In genomic region chr13:16222942-16223600, GRCm38 (mm10) we compare ENCODE assay signal across 12 mouse cellular contexts.
"Had no signal": no experiment of that assay in that cellular context is flagged by ENCODE, and none has a peak within 500 bp of the region (broad histone marks: within the 10 kb centered on the region; RNA-seq: fewer than 3 reads in every experiment).

No protein-coding gene starts in this region.

- H3K4me1 ChIP-seq: limb, embryonic 10.5 days; liver, embryonic 13.5 days; megakaryocyte, embryonic 14.5 days; midbrain, embryonic 15.5 days had no signal

- DNase-seq: kidney, postnatal 14 days; layer of hippocampus, postnatal 36 days; liver, embryonic 13.5 days; liver, postnatal 0 days; lung, postnatal 36 days; right cerebral cortex, postnatal 14 days; thymus, postnatal 36 days had no signal

- H3K9ac ChIP-seq: liver, embryonic 13.5 days; liver, postnatal 0 days; midbrain, embryonic 15.5 days had no signal

- H3K4me2 ChIP-seq: liver, embryonic 13.5 days; midbrain, embryonic 11.5 days; midbrain, embryonic 15.5 days had no signal

- H3K36me3 ChIP-seq: limb, embryonic 10.5 days; liver, embryonic 13.5 days; midbrain, embryonic 15.5 days had no signal

- H3K27me3 ChIP-seq: liver, embryonic 13.5 days; megakaryocyte, embryonic 14.5 days; midbrain, embryonic 15.5 days had no signal

- H3K9me3 ChIP-seq: limb, embryonic 10.5 days; liver, embryonic 13.5 days; megakaryocyte, embryonic 14.5 days; midbrain, embryonic 15.5 days had no signal

- H3K27ac ChIP-seq: limb, embryonic 10.5 days; liver, embryonic 13.5 days; midbrain, embryonic 15.5 days had no signal

- ATAC-seq: intestine, postnatal 0 days; liver, postnatal 0 days; midbrain, embryonic 15.5 days had no signal

- H3K4me3 ChIP-seq: limb, embryonic 10.5 days; liver, embryonic 13.5 days; megakaryocyte, embryonic 14.5 days; midbrain, embryonic 15.5 days had no signal
